Mouse (Mus musculus): ENCODE data around the gene Anks6. TPM values are rescaled to one million over a fixed set of nuclear protein-coding genes. Genes with fewer than 3 reads are reported as not detected.
"Not testable (repeated sequence)": the region's sequence is repeated elsewhere in the genome, so short reads cannot be mapped to it uniquely, and the experiment has no call there.

The Anks6 gene
- total RNA-seq (2015) (0.16 and 0.41 TPM in 2 replicates), total RNA-seq (2017) (0.28 and 0.44 TPM in 2 replicates)

GRCm38 (mm10) chr4:47056791-47057509, at the start of gene Anks6:
TSS of gene Anks6 (minus strand) at chr4:47057427.
- ATAC-seq (ENCODE audit: poor library complexity, severe bottlenecking): peak; percentile 33; the same call in 1 of the 2 replicates

GRCm38 (mm10) chr4:47103561-47103960, 46.3 kb upstream of the Anks6 start:
- ATAC-seq (ENCODE audit: poor library complexity, severe bottlenecking): no peak

- no peak for ATAC-seq (ENCODE audit: poor library complexity, severe bottlenecking)
Measured at GRCm38 (mm10) chr4:47093647-47094046, 36.4 kb upstream of the Anks6 start.

GRCm38 (mm10) chr4:47093161-47093560, 35.9 kb upstream of the Anks6 start:
- ATAC-seq (ENCODE audit: poor library complexity, severe bottlenecking): no peak

- no peak for ATAC-seq (ENCODE audit: poor library complexity, severe bottlenecking)
Measured at GRCm38 (mm10) chr4:47092387-47093021, 35.3 kb upstream of the Anks6 start.

- peak; percentile 38 for ATAC-seq (ENCODE audit: poor library complexity, severe bottlenecking)
Measured at GRCm38 (mm10) chr4:47091493-47092386, 34.5 kb upstream of the Anks6 start, which contains the start of gene Galnt12. TSS of gene Galnt12 (plus strand) at chr4:47091909.

GRCm38 (mm10) chr4:47088671-47089070, 31.4 kb upstream of the Anks6 start:
- ATAC-seq (ENCODE audit: poor library complexity, severe bottlenecking): no peak

- no peak for ATAC-seq (ENCODE audit: poor library complexity, severe bottlenecking)
Measured at GRCm38 (mm10) chr4:47083824-47084223, 26.6 kb upstream of the Anks6 start.

- ATAC-seq (ENCODE audit: poor library complexity, severe bottlenecking): peak; percentile 69
Measured at GRCm38 (mm10) chr4:47080647-47081010, 23.4 kb upstream of the Anks6 start.

- peak; percentile 89 for ATAC-seq (ENCODE audit: poor library complexity, severe bottlenecking)
Measured at GRCm38 (mm10) chr4:47079997-47080646, 22.9 kb upstream of the Anks6 start.

GRCm38 (mm10) chr4:47075054-47075453, 17.8 kb upstream of the Anks6 start:
- 0 out of 2 replicates have a peak, but pooled peaks have one; percentile 18 for ATAC-seq (ENCODE audit: poor library complexity, severe bottlenecking)

GRCm38 (mm10) chr4:47060900-47061299, 3.7 kb upstream of the Anks6 start:
- ATAC-seq (ENCODE audit: poor library complexity, severe bottlenecking): no peak

- ATAC-seq (ENCODE audit: poor library complexity, severe bottlenecking): no peak
Measured at GRCm38 (mm10) chr4:47057510-47058325, 491 bp upstream of the Anks6 start.

- ATAC-seq (ENCODE audit: poor library complexity, severe bottlenecking): no peak
Measured at GRCm38 (mm10) chr4:47055570-47056080, 1.6 kb downstream of the Anks6 start.

GRCm38 (mm10) chr4:47055170-47055569, 2.1 kb downstream of the Anks6 start:
- ATAC-seq (ENCODE audit: poor library complexity, severe bottlenecking): not testable (repeated sequence)

- ATAC-seq (ENCODE audit: poor library complexity, severe bottlenecking): no peak
Measured at GRCm38 (mm10) chr4:47051905-47052304, 5.3 kb downstream of the Anks6 start.

- no peak for ATAC-seq (ENCODE audit: poor library complexity, severe bottlenecking)
Measured at GRCm38 (mm10) chr4:47050642-47051381, 6.4 kb downstream of the Anks6 start.

- ATAC-seq (ENCODE audit: poor library complexity, severe bottlenecking): peak; percentile 76
Measured at GRCm38 (mm10) chr4:47050167-47050566, 7.1 kb downstream of the Anks6 start.

- ATAC-seq (ENCODE audit: poor library complexity, severe bottlenecking): no peak
Measured at GRCm38 (mm10) chr4:47049216-47049615, 8.0 kb downstream of the Anks6 start.

Measured in megakaryocyte, adult 5-6 weeks (primary cell).